Mouse (Mus musculus) right cerebral cortex, postnatal 14 days (tissue): ENCODE results near the gene Mbtd1.
A peak's percentile ranks its signal among the peaks of the same experiment; 100 is the strongest.

Source experiments
- DNase-seq: peaks from one replicate; pipeline ENCODE4 v3.0.0; 2022

Mbtd1 gene

DNA sequence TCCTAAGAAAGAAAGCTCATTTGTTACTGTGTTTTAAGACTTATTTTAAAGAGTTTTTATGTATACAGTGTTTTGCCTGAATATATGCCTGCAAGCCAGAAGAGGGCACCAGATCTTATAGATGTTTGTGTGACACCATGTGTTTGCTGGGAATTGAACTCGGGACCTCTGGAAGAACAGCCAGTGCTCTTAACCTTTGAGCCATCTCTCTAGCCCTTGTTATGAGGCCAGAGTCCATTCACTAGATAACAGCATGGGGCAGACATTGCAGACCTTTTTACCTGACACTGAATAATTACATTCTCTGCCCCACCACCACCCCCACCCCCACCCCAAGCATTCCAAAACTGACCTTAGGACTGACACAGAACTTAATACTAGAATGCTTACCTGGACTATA lies 64.4 kb downstream of the Mbtd1 start:
- no peak for DNase-seq

DNA sequence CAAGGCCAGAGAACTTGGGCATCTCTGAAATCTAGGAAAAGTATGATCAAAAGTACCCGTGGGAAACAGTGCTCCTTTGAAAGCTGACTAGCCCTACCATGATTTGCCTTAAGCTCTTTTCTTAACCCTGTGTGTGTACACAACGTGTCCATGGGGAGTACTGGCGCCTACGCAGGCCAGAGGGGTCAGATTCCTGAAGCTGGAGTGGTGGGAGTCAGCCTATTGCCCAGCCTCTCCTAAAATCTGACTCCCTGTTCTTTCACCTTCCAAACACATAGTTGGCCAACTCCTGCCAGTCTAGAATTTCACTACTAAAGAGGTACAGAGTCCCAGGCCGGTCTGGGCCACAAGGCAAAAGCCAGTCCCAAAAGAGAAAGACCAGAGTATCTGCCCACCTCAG lies 66.7 kb downstream of the Mbtd1 start:
- DNase-seq, result no peak

DNA sequence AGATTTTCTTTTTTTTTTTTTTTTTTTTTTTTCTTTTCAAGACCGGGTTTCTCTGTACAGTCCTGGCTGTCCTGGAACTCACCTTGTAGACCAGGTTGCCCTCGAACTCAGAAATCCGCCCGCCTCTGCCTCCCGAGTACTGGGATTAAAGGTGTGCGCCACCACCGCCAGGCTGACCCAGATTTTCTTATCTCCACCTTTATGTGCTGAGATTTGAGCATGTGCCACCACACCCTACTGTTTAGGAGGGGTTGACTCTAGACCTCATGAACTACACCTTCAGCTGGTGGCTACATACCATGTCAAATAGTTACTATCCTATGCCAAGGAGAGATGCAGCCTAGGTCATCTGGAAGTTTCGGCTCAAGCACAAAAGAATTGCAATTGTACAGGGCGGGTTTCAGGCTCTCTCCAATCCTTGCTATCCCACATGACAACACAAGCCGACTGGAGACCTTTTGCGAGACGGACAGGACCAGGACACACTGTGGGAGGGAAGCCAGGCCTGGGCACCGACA lies 69.1 kb downstream of the Mbtd1 start:
- DNase-seq, result no peak

DNA sequence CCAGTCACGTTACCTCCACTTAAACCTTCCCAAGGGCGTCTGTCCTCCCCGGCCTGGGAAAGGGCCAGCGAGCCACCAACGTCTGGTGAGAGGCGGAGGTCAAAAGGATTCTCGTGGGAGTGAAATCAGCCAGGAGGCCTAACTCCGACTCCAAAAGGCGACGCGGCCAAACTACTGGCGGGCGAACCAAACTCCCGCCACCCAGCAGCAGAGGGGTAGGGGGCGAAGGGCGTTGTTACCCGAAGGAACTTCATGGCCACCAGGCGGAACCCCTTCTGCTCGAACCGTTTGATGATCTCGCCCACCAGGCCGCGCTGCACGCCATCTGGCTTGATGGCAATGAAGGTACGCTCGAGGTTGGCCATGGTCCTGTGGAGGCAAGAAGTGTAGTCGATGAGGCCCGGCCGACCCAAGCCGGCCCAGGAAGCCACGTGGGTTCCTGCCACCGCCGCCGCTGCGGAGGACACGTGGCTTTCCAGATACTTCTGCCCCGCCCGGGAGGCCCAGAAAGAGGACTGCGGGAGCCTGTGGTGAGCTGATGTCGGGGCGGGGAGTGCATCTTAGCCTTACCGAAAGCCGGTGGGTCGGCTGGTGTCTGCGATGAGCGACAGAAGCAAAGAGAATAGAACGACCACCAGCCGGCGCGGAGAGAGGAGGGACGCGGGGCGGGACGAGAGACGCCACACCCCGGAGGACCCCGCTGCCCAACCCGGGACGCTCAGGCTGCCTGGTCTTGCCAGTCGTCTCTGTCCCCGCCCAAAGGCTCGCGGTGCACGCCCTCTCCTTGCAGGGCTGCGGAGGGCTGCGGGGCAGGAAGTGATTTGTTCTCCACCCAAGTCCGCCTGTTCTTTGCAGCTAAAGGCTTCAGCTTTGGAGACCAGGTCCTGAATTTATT lies 69.9 kb downstream of the Mbtd1 start:
- DNase-seq, result peak; percentile 87

DNA sequence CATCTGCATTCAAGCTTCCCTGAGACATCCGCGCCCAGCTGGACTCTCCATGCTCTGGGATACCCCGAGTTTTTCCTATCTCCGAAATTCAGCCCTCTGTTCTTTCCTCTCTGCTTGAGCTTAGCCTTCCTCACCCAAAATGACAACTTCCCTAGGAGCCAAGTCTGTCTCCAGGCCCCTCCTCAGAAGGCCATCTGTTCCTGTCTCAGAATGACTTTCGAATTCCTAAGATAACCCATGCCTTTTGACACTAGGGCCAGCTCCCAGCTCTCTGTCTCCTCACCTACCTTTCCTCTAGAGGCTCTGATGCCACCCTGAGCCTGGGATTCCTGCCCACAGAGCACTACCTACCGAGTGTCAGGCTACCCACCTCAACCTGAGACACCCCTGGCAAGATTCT lies 70.5 kb downstream of the Mbtd1 start, which contains the start of gene Nme2:
Nme2 (minus strand) TSS at position 101 of the 400 bp plus-strand sequence.
- DNase-seq, result no peak

DNA sequence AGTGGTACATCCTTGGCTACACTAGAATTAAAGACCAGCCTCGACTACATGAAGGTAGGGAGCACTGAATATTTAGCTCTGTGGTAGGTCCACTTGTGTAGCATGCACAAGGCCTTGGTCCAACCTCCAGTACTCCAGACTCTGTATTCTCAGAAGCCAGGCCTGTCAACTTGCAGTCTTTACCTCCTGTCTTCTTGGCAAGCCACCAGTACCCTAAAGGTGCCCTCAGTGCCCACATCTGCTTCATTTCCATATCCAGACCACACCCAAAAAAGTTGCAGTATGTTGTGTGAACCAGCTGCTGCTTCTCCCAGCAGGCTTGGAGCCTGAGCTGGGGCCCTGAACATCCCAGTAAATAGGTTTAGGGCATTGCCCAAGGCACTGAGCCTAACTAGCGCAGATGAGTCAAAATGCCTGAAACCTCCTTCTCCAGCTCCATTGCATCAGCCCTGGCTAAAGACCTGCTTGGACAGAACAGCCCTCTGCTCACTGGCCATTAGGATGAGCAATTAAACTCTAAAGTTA lies 71.4 kb downstream of the Mbtd1 start:
- no peak for DNase-seq

DNA sequence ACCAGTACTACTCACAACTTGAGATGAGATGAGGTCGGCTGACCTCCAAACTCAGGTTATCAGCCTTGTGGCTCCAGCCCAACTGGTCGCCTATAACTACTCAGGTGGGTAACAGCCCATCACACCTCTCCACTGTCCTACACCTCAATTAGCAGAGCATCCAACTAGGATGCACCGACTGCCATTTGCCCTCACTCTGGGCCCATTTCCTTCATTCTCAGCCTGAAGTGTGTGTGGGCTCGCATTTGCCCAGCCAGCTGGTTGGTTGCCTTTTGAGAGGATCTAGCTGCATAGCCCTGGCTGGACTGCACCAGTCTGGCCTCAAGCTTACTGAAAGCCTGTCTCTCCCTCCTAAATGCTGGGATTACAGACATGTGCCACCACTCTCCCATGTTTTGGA lies 72.1 kb downstream of the Mbtd1 start:
- no peak for DNase-seq

DNA sequence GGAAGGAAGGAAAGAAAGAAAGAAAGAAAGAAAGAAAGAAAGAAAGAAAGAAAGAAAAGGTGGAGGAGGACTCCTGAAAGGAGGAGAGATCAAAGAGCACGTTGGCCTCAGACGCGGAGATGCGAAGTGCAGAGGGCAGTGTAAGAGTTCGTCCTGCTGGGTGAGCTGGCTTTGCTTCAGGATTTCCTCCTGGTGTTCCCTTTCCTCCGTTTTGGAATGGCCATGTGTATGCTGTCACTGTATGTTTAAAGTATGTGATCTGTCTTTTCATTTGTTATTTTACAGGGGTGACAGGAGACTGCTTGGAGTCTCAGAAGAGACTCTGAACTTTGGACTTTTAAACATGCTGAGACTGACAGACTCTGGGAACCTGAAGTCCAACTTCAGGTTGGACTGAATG lies 75.8 kb downstream of the Mbtd1 start:
- DNase-seq, result no peak

DNA sequence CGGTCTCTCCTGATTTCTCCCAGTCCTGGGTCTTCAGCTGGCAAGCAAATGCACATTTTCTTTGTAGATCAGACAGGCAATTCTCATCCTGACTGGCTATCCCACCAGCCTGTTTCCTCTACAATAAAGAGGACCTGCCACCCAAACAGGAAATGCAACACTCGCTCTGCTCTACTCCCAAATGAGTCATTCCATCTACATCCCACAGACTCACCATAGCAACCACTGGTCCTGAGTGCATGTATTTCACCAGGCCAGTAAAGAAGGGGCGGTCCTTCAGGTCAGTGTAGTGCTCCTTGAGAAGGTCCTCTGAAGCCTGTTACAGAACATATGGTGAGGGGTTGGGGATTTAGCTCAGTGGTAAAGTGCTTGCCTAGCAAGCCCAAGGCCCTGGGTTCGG lies 77.4 kb downstream of the Mbtd1 start:
- DNase-seq, result no peak

DNA sequence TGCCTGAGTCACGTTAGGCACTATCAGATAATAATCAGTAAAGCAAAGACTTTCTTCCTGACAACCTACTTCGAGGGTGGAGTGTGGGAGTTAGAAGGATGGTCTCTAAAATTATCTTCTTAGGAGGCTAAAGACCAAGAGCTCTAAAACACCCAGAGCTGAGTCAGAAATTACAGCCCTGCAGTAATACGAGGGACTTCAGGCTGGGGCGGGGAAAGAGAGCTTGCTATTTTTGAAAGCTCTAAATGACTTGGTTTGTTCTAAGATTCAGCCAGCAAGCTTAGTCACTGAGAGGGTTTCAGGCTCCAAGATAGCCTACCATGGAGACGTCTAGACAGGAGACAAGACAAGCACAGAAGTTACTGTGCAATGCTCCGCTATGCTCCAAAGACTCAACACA lies 79.7 kb downstream of the Mbtd1 start:
- no peak for DNase-seq

DNA sequence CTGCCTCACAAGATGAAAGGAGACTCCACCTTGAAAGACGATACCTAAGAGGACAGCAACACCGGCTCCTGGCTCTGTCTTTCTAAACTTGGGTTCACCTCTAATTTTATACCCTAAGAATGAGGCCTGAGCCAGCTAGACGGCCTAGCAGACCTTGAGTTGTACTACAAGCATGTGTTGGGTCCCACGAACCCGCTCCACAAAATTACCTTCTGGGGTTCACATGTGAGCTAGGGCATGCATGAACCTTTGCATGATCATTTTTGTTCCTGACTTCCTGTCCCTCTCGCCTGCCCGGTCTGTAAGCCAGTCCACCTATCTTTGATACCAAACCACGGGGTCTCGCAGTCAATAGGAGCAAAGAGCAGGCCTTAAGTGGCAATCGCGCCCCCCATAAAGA lies 81.7 kb downstream of the Mbtd1 start:
- DNase-seq, result no peak

DNA sequence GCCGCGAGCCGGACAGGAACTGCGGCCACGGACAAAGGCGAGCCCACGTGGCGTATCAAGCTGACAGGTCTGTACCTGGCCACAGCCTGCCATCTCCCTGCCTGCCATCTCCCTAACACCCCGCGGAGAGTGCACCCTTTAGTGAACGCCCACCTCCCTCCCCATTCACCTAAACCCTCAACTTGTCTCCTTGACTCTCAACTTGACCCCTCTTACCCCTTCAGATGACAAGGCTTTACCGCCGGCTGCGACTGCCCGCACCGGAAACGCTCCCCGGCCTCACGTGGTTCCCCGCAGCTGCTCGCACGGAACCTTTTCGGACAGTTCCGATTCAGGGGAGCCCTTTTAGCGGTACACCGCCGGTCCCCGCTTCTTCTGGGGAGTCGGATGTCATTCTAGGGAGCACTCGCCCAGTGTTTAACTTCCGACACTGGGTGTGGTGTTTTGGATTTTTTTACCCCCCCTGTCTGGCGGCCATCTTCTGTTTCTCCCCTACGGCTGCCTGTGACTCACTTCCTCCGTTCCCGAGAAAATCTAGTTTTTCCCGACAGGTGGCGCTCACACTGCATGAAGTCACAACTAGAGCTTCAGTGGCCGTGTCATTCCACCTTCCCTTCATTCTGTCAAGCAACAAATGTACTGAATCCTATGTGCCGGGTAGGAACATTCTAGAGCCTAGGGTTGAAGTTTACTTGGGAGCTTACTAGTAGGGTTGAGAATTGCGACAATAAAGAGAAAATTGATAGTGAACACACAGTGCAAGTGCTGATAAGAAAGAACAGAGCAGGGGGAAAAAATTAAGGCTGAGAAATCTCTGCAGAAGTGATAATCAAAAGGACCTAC lies 82.6 kb downstream of the Mbtd1 start, which contains the start of the genes Gm20390 and Nme1:
Gm20390 (minus strand) TSS at position 289 of the 843 bp plus-strand sequence.
Nme1 (minus strand) TSS at position 517 of the 843 bp plus-strand sequence.
- DNase-seq, result peak; percentile 96

DNA sequence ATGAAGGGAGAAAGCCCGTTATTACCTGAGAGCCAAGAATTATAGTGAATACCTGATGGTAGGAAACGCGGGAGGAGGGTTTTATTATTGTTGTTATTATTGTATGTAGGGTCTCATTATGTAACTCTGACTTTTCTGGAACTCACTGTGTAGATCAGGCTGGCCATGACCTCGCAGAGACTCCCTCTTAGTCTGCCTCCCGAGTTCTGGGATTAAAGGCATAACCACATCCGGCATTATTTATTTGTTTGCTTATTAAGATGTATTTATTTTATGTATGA lies 83.1 kb downstream of the Mbtd1 start:
- DNase-seq, result no peak

DNA sequence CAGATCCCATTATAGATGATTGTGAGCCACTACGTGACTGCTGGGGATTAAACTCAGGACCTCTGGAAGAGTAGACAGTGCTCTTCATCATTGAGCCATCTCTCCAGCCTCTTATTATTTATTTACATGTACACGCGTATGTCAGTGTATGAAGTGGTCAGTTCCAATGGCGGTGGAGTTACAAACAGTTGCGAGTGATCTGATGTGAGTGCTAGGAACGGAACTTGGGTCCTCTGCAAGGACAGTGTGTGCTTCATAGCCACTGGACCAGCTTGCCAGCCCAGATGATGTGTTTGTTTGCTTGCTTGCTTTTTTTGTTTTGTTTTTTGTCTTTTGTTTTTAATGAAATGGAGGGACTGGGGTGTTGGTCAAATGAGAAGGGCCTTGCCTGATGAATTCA lies 83.5 kb downstream of the Mbtd1 start:
- DNase-seq, result no peak

DNA sequence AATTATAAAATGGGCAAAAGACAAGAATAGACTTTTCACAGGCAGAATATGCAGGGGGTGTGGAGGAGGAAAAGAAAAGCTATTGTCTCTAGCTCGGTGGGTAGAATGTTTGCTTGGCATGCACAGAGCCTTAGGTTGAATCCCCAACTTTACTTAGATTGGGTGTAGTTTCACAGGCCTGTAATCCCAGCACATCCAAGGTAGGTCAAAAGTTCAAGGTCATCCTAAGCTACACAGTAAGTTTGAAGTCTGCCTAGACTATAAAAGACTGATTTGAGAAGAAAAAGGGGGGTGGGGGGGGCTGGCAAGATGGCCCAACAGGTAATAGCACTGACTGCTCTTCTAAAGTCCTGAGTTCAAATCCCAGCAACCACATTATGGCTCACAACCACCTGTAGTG lies 84.1 kb downstream of the Mbtd1 start:
- no peak for DNase-seq

DNA sequence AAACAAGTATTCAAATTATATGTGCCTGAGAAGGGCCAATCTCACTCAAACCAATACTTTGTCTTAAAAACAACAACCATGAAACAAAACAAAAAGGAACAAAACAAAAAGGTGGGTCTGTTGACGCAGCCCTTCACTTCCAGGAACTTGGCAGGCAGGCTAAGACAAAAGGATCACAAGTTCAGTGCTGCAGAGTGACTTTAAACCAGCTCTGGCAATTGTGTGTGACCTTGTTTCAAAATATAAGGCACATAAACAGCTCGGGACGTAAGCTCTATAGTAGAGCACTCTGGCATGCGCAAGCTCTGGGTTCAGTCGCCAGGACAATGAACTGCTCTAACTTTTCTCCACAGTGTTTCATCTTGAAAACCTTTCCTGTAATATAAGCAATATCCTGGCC lies 87.3 kb downstream of the Mbtd1 start:
- no peak for DNase-seq

DNA sequence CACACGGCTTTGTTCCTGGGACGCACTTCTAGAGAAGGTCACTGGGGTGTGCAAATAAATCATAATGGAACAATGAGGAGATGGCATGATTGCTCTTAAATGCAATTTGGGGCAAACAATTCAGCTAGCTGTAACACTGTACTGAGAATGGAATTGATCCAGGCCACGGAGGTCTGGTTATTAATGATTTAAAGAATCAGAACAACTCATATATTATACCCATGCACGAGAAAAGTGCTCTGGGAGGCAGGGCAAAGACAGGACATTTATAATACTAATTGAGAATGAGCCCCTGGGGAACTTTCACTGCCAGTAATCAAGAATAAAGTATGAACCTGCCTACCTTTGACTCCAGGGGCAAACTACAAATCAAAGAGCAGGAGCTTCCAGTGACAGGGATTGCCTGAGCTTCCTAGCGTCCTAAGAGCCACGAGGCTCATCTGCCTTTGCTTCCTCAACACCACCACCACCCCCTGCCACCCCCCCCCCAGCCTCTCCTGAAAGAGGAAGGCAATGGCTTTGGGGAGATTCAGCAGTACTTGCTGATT lies 93.9 kb downstream of the Mbtd1 start:
- DNase-seq, result no peak

DNA sequence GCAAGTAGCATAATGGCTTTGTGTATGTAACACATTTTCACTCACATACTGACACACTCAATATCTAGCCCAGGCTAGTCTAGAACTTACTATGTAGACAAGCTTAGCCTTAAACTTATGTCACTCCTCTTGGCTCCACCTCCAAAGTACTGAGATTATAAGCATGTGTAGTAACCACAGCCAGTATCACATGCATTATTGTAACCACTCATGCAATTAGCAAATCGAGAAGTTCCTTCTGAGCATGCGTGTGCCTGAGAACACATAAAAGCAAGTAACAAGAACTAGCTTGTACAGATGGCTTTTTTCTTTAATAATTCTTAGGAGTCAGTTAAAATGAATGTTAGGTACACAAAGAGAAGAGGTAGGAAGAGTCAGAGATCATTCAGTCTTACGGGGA lies 99.0 kb downstream of the Mbtd1 start:
- DNase-seq, result no peak

DNA sequence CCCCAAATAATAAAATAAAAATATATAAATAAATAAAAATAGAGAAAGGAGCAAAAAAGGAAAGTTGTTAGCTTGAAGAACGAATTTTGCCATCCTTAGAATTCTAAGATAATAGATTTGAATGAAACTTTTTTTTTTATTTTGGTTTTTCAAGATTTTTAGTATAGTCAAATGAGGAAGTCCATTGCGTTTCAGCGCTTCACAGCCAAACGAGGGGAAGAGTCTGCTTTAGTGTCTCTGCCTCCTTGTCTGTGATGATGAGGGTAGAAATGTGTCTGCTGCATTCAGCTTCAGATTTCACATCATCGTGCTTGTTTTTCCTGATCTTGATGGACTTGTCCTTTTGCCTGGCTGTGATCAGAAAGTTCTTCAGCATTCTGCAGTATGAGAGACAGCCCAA lies 99.6 kb downstream of the Mbtd1 start:
- no peak for DNase-seq

DNA sequence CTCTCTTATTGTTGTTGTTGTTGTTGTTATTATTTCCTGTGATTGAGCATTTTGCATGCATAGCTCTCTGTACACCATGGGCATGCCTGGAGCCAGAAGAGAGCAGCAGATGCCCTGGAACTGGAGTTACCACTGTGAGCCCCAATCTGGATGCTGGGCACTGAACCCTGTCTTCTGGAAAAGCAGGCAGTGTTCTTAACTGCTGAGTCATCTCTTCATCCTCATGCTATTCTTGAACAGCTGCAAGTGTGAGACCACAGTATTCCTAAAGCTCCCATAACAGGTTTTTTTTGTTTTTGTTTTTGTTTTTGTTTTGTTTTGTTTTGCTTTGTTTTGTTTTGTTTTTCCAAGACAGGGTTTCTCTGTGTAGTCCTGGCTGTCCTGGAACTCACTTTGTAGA lies 100.6 kb downstream of the Mbtd1 start:
- DNase-seq, result no peak

DNA sequence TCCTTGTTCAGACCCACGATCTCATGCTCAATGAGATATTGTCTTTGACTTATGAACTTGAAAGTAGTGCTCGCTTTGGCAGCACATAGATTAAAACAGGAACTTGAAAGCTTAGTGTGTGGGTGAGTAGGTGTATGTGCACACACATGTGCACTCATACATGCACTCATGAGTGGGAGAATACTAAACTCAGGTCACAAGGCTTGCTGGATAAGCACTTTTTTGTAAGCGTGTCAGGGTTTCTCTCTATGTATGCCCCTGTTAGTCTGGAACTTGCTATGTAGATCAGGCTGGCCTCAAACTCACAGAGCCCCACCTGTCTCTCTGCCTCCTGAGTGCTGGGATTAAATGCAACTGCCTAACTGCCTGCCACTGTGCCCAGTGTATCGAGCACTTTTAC lies 101.4 kb downstream of the Mbtd1 start:
- DNase-seq, result no peak

DNA sequence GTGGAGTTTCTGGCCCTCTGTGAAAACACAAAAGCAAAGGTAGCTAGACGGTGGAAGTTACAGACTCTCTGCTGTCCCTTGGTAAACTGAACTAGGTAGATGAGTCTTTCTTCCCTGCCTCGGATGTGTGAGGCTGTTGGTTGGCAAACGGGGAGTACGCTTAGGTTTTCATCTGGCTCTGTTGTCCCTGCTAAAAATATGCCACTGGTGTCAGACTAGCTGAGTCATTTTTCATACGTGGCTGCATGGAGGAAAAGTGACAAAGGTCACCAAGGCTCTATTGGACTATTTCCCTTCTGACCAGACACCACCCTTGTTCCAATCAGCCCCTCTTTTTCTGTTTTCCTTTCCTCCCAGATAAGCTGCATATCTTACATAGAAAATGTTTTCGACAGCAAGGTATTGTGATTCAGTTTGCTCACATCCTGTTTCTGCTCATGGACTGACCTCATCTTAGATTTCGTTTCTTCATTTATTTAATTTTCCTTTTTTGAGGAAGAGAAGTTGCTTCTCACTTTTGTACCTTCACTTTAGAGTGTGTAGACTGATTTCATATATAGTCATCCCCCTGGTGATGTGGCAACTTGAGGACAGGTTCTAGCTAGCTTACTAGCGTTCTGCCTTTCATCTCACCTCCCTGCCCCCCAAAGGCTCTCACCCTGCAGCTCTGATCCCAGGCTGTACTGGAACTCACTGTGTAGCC lies 102.1 kb downstream of the Mbtd1 start:
- DNase-seq, result no peak
